Mouse (Mus musculus): Measurements from ENCODE around the gene Glrp1. TPM values are rescaled to one million over a fixed set of nuclear protein-coding genes. Genes with fewer than 3 reads are reported as not detected.

Gene Glrp1
- total RNA-seq, 2 experiments from 2014 or later, result not detected

DNA sequence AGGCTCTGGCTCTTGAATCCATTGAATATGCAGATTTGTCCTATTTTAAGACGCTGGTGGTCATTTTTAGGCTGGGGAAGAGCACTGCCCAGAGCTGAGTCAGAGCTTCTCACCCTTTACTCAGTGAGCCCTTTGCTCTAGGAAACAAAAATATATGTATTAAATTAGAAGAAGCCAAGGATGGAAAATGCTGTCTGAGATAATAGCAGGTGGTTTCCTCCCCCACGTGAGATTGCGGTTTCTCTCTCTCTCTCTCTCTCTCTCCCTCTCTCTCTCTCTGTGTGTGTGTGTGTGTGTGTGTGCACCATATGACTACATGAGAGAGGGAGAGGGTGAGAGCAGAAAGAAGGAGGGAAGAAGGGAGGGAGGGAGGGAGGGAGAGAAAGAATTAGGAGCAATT, 12.5 kb downstream of the Glrp1 start:
- DNase-seq, result no peak
- intact Hi-C loops (cut with DNase I), result no loop called here

DNA sequence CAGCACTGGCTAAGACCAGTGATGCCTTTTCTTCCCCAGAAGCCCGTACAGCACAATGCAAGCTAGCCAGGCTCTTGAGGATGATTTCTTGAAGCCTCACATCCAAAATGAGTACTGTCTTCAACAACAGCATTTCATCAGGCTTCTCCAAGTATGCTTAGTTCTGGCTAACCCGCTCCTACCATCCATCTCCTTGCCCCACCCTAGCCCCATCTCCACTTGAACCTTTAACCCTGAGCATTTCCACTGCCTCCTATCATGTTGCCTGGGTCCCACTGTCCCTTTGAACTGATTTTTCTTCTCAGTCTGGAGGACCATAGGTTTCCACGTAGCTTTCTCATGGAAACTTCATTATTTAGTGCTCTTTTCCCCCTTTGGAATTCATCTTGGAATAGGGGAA, 17.5 kb downstream of the Glrp1 start:
- no peak for DNase-seq
- intact Hi-C loops (cut with DNase I), result no loop called here

DNA sequence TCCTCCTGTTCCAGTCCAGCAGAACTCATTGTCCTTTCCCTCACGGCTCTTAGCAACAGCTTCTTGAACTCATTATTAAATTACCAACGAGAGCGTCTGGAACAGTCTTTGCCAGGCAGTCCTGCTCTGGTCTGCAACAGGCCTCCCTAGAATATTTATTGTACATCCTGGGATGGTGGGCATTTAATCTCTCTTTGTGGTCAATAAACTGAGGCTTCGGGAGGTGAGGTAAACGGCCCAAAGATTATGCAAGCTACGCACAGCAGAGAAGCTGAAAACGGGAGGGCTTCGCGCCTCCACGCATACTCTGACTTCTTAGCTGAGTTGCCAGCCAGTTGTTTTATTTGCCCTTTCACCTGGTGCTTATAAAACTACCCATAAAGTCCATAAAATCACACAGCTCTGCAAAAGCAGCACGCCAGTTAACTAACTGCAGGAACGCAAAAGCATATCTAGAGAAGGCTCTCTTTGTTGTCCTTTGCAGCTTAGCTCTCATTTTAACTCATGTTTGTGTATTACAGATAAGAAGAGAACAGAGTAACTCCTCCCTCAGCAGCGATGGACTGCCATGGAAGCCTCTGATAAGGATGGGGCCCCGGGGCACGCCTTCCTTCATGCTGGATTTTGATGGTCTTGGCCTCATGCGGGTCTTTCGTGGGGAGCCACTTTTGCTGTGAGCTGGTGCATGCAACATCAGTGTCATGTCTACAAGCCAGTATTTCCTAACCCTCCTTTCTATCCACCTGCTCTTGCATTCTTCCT, 18.1 kb downstream of the Glrp1 start:
- intact Hi-C loops (cut with DNase I), result no loop called here
- DNase-seq, result no peak

DNA sequence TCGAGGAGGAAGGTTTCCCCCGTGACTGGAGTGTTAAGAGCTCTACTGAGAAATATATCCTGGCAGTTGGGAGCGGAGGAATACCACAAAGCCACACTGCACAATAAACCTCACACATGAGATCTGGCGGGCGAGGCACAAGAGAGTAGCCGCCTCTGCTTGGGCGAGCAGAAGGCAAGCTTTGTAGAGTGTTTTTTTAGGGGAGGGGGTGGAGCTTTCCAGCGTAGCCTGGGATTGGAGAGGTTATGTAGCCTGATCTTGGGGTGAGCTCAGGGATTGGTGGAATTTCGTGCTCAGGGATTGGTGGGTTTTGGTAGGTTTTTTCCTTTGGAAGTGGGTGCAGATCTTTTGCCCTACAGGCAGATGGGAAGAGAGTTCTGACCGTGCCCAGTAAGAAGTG, 19.7 kb downstream of the Glrp1 start:
- DNase-seq, result no peak
- intact Hi-C loops (cut with DNase I), result no loop called here

DNA sequence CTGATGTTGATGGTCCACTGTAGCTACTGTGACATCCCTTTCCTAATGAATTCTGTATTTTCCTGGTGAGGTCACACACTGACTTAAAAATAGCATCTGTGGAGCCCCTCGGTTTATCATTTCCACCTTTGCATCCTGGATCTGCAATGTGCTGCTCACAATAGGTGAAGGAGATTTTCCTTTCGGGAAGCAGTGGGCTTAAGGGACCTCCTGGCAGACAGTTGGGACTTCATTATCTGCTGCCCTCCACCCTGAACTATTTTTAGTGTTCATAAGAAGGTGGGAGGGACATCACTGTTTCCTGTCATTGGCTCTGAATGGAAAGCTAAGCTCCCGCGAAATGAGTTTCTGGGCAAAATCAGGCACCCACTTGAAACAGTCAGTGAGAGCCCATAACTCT, 20.9 kb downstream of the Glrp1 start:
- no peak for DNase-seq
- intact Hi-C loops (cut with DNase I), result no loop called here

DNA sequence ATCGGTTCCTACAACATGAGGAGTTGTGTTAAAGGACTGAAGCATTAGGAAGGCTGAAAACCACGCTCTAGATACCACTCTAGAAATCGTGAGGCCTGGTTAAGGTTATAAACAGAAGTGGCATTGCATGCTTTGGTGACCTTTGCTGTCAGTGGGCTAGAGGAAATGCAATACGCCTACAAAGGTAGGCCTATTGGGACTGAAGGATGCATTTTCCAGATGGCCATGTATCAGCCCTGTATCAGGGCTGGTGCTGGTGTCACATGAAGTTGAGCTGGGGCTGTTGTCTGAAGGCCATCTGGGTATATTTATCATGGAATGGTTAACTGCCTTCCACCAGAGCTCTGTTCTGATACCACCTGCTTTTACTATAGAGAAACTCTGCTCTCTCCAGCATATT, 23.5 kb downstream of the Glrp1 start:
- intact Hi-C loops (cut with DNase I), result no loop called here
- DNase-seq, result no peak

DNA sequence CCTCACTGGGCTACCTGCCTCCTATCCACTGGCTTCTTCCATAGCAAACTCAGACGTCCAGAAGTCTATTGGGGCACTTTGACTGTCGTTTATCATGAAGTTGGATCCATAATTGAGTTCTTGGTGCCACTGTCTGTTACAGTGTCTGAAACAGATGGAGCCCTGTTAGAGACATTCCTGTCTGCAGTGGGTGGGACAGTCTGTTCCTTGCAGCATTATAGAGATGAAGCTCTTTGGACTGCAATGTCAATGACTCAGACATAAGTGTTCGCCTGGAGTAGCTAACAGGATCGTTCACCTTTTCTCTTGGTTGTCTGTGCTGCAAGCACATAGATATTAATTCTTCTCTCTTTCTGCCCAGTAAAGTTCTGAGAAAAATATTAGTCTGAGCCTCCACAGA, 25.8 kb downstream of the Glrp1 start:
- intact Hi-C loops (cut with DNase I), result no loop called here
- DNase-seq, result no peak

DNA sequence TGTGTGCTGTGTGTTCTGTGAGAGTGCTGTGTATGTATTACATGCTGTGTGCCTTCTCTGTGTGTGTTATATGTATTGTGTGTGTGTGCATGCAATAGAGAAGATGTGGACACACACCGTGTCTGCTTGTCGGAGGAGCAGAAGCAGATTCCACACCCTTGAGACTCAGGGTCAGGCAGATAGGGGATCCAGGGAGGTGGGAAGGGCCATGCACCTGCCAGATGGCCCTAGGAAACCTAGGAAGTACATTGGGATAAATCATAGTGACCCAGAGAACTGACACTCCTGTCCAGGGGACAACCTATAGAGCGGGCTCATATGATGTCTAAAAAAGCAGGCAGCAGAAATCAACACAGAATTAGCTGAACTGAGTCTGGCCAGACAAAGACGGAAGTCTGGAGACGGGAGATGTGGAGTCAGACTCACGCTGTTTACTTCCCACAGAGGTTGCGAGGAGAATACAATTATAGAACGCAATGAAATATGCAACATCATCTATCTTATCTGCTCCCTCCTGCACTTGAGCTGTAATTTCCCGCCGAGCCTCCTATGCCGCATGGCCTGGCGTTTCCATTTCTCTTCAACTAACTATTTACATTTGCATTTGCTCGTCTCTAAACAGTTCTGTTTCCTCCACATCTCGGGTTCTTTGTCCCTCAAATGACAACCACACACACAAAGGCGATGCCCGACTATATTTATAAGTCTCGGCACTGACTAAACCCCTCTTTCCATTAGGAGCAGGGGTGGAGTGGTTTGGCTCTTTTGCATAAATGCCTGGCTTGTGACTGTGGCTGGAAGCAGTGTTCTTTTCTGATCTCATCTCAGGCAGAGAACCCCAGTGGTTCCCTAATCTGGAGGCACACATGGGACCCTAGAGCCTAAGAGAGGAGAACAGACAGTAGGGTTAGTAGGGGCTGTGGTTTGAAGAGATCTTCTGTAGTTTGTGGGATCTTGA, 27.4 kb downstream of the Glrp1 start:
- DNase-seq, result no peak
- intact Hi-C loops (cut with DNase I), result no loop called here

DNA sequence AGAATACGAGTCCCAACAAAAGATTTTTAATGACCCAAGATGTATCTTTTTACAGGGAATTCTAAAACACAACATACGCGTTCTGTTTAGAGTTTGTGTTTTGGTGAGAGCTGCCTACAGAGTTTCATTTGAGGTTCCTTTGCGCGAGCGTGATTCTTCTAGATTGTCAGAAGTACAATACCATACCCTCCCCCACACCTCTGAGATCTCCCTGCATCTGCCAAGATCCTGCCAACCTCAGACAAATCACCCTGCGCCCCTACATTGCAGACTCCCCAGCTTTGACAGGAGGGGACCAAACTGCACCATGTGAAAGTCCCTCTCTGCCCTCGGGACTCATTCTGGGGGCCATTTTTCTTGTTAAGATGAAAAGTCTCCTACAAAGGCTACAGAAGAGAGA, 29.3 kb downstream of the Glrp1 start:
- intact Hi-C loops (cut with DNase I), result no loop called here
- no peak for DNase-seq

DNA sequence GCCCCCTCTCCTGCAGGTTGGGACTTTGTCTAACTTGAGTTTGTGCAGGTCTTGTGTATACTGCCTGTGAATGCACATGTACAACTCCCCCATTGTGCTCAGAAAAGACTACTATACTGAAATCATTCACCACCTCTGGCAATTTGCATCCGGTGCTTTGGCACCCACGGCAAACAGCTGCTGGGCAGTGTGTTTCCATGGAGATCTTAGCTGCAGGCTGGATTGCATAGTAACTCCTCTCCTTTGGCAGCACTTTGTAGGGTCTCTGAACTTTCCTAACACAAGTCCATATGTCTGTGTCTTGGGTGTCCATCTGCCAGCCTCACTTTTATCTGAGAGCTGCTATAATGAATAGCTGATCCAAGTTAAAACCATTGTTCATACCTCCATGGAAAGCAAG, 31.7 kb downstream of the Glrp1 start:
- intact Hi-C loops (cut with DNase I), result no loop called here
- no peak for DNase-seq

DNA sequence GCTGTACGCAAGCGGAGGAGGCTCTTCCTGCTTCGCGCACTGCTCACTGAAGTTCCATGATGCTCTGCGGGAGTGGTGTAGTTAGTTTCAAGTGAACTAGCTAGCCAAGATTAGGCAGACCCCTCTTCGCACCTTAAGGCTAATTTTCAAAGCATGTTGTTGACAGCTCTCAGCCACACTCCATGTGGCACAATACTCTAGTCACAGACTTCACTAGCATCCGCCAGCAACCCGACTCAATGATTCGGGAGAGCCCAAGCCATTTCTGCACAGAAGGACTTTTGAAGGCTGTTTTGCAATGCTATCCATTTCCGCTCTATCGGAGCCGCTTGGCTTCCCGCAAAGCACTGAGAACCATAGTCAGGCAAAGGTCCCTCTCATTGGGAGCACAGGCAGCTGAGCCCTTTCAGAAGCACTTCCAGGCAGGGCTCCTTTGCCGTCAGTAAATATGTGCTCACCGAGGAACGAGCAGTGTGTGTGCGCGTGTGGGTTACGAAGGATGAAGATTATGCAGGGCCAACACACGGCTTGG, 33.2 kb downstream of the Glrp1 start:
- intact Hi-C loops (cut with DNase I), result no loop called here
- no peak for DNase-seq

DNA sequence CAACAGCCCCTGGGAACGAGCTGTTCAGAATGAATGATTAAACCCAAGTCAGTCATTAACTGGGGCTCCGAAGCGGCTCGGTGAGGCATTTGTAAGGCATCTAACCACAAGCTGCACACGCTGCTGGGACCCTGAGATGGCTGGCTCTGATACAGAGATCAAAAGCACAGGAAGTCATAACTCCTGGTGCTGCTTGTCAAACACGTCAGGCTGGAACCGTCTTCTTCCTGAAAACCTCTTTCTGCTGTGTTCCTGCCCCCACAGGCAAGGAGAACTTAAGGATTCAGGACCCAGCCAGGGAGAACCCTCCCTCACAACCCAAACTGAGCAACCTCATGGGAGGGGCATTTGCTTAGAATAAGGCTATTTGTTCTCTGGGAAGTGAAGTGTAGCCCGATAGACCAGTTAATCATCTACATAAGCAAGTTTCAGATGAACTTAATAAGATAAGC, 34.3 kb downstream of the Glrp1 start:
- no peak for DNase-seq
- intact Hi-C loops (cut with DNase I), result no loop called here

DNA sequence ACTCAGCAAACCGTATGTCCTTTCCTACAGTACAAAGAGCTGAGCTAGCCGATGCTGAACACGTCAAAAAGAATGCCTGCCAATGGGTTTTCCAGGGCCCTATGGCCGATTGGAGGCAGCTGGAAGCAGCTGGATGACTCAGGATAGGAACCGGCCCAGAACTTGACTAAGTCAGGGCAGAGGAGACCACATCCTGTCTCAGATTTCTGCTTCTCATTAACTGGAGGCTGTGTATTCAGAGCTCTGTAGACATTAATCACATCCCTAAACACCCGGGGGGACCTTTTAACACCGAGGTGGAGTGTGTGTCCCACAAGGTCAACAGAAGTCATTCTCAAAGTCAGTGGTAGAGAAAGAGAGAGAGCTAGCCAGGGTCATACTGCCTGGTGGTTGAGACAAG, 35.3 kb downstream of the Glrp1 start:
- DNase-seq, result peak; percentile 61 to 63
- intact Hi-C loops (cut with DNase I), result no loop called here

DNA sequence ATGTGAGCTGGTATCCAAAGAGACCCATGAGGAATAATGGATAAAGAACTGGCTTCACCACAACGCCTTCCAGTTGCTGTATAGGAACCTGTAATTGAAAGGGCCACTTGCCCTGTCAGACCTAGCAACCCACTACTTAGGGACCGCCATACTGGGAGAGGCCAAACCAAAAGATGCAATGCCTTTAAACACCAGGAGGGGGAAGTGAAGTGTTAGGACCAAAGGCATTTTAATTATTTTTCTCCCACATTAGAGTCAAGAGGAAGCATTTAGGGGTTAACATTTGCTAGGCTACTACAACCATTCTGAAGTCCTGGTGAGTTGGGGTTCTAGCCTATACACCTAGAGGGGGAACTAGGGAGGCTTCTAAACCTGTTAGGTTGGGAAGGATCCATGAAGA, 36.0 kb downstream of the Glrp1 start:
- intact Hi-C loops (cut with DNase I), result no loop called here
- DNase-seq, result no peak

DNA sequence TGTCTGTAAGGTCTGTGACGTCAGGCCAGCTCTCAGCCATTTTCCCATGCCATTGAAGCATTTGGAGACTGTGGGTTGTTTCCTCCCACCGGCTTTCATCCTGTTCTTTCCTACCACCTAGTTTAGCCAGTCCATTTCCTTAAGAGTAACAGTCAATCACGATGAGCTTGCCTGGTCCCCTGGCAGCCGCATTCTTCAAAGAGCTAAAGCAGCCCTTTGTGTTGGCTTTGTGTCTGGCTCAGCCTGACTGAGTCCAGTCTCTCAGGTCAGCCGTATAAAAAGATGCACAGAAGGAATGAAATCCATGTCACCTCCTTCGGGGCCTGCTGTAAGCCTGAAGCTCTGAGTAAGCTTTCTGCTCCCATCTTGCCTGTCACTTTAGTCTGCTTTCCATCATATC, 37.6 kb downstream of the Glrp1 start:
- no peak for DNase-seq
- intact Hi-C loops (cut with DNase I), result no loop called here

DNA sequence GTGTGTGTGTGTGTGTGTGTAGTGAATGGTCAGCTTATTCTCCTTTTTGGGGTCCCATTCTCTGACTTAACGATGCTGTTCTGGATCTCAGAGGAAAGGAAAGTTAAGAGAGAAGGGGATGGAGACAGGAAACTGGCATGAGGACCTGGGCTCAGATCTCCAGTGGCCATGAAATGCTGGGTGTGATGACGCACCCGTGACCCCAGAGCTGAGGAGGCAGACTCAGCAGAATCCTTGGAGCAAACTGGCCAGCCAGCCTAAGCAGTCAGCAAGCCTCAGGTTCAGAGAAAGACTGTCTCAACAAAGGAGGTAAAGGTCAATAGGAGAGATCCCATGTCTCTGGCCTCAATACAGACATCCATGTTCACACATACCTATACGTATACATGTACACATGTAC, 40.1 kb downstream of the Glrp1 start:
- intact Hi-C loops (cut with DNase I), result loop anchor here (5.0 kb wide), 1 partner anchor 163 kb away; no protein-coding TSS in a partner anchor
- no peak for DNase-seq

DNA sequence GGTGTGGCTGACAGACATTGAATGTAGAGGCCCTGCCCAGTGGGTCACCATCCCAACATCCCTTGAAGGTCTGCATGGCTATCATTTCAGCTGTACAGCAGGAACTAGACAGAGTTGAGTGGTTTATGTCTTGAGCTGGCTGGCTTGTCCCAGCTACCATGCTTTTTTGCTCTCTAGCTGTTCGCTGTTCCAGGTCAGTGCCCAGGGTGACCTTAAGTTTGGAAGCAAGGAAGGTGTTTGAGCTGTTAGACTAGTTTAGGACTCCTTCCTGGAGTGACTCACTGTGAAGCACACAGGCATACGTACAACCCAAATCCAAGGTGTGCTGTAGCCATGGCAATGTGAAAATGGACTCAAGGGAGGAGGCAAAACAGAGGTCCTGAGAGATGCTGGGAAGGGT, 41.5 kb downstream of the Glrp1 start:
- intact Hi-C loops (cut with DNase I), result loop anchor here (5.0 kb wide), 1 partner anchor 164 kb away; no protein-coding TSS in a partner anchor
- no peak for DNase-seq

DNA sequence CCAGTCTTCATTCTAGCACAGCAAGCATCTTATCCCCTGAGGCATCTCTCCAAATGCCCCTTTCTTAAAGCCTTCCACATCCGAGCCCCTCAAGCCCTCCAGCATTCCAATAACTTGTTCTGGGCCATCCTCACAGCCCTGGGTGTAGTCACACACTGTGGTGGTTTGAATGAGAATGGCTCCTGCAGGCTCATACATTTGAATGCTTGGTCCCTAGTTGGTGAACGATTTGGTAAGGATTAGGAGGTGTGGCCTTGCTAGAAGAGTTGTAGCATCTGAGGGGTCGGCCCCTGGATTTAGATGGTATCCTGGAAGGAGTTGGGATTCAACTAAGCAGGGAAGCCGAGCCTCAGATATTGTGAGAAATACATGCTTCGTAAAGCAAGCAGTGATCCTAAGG, 42.0 kb downstream of the Glrp1 start:
- intact Hi-C loops (cut with DNase I), result loop anchor here (5.0 kb wide), 1 partner anchor 164 kb away; no protein-coding TSS in a partner anchor
- DNase-seq, result no peak

DNA sequence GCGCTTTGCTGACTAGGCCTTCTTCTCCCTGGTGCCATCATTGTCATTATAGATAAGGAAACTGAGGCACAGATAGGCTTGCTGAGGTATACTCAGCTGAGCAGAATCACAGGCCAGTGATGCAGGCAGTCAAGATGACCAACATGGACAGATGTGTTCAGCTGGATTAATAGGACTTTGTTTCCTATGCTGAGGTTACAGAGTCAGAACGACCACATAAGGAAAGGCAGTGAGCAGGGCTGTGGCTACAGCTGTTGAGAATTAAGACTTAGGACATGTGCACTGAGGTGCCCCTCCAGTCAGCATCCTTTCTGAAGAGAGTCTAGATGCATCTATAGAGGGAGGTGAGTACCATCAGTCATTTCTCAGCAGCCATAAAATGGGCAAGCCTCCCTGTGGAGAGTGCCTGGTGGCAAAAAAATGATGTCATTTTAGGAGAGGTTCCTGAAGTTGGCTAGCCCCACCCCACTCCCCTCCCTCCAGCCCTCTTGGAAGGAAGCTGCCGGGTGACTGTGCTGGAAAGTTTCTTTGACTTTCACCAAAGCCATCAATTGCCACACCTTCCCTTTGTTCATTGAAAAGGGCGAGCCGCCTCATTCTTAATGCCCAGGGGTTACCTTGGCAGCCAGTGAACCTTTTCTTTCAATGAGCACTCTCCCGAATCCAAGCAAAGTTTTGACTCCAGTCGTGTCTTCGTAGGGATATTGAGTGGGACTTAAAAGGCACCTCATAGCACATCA, 43.4 kb downstream of the Glrp1 start:
- intact Hi-C loops (cut with DNase I), result loop anchor here (5.0 kb wide), 1 partner anchor 166 kb away; no protein-coding TSS in a partner anchor
- no peak for DNase-seq

DNA sequence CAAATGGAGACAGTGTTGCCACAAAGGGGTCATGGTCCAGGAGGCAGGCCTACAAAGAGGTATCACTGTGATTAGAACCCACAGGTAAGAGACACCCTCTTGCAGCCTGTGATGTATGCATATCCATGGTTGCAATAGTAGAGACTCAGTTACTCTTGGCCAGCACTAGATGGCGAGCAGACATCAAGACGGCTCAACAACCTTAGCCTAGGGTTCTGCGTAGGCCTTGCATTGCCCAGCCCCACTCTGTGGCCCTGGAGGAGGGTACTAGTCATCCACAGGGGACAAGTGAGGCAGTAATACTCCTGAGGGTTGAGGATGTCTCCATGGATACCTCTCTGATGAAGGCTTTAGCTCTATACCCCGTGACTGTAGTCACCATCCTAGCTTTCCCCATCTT, 44.1 kb downstream of the Glrp1 start:
- intact Hi-C loops (cut with DNase I), result loop anchor here (2.0 to 5.0 kb wide), 2 partner anchors 167 to 239 kb away; no protein-coding TSS in a partner anchor
- DNase-seq, result no peak
